Mouse (Mus musculus) lung, postnatal 4 days (tissue): Measurements from ENCODE around the gene Zmynd19.
A peak's percentile ranks its signal among the peaks of the same experiment; 100 is the strongest.

Experiments
- DNase-seq, 2 experiments: peaks; one replicate each; pipeline ENCODE4 v3.0.0; 2021

Gene Zmynd19

GRCm38 (mm10) chr2:24949421-24950188 lies at the start of gene Zmynd19:
Zmynd19 (plus strand) TSS chr2:24949792.
- DNase-seq, result peak; percentile 99

GRCm38 (mm10) chr2:24901055-24901454 lies 48.5 kb upstream of the Zmynd19 start:
- no peak for DNase-seq

- DNase-seq, result no peak
These were observed 46.6 kb upstream of the Zmynd19 start for GRCm38 (mm10) chr2:24902999-24903398.

GRCm38 (mm10) chr2:24904823-24905652 lies 44.6 kb upstream of the Zmynd19 start:
- no peak for DNase-seq

GRCm38 (mm10) chr2:24905653-24906155 lies 43.9 kb upstream of the Zmynd19 start:
- no peak for DNase-seq

- no peak for DNase-seq
These were observed 39.1 kb upstream of the Zmynd19 start for GRCm38 (mm10) chr2:24910481-24910880.

GRCm38 (mm10) chr2:24912189-24912588 lies 37.4 kb upstream of the Zmynd19 start:
- no peak for DNase-seq

GRCm38 (mm10) chr2:24912589-24912988 lies 37.0 kb upstream of the Zmynd19 start:
- DNase-seq, result no peak

GRCm38 (mm10) chr2:24914762-24915161 lies 34.8 kb upstream of the Zmynd19 start:
- DNase-seq, result no peak

- peak; percentile 96 to 97 for DNase-seq
These were observed 30.4 kb upstream of the Zmynd19 start, which contains the start of gene Ehmt1 for GRCm38 (mm10) chr2:24918930-24919838. Ehmt1 (minus strand) TSS chr2:24919614.

GRCm38 (mm10) chr2:24919839-24920175 lies 29.8 kb upstream of the Zmynd19 start:
- no peak for DNase-seq

GRCm38 (mm10) chr2:24923561-24923960 lies 26.0 kb upstream of the Zmynd19 start:
- peak in 1 of 2 experiments; percentile 40 for DNase-seq

- peak; percentile 36 to 69 for DNase-seq
These were observed 24.3 kb upstream of the Zmynd19 start for GRCm38 (mm10) chr2:24925284-24925683.

- no peak for DNase-seq
These were observed 23.1 kb upstream of the Zmynd19 start for GRCm38 (mm10) chr2:24926345-24926964.

- DNase-seq, result no peak
These were observed 22.6 kb upstream of the Zmynd19 start for GRCm38 (mm10) chr2:24926965-24927358.

- DNase-seq, result peak; percentile 73 to 87
These were observed 21.6 kb upstream of the Zmynd19 start for GRCm38 (mm10) chr2:24927810-24928479.

- DNase-seq, result peak; percentile 44 to 74
These were observed 20.5 kb upstream of the Zmynd19 start for GRCm38 (mm10) chr2:24929119-24929518.

GRCm38 (mm10) chr2:24929593-24929992 lies 20.0 kb upstream of the Zmynd19 start:
- DNase-seq, result no peak

GRCm38 (mm10) chr2:24934441-24934963 lies 15.1 kb upstream of the Zmynd19 start:
- no peak for DNase-seq

- peak; percentile 96 for DNase-seq
These were observed 14.4 kb upstream of the Zmynd19 start, which contains the start of gene Arrdc1 for GRCm38 (mm10) chr2:24935057-24935796. Arrdc1 (minus strand) TSS chr2:24935252.
